Mouse (Mus musculus): Measurements from ENCODE around the gene Mad1l1. TPM values are rescaled to one million over a fixed set of nuclear protein-coding genes. Genes with fewer than 3 reads are reported as not detected.

Mad1l1 gene
- polyA plus RNA-seq, 1 experiment from 2014 or later = 27.8 TPM

GRCm38 (mm10) chr5:140355934-140356333 lies 34.6 kb upstream of the Mad1l1 start:
- H3K27me3 ChIP-seq (ENCODE audit: control insufficient read depth, insufficient read depth, low read length) = no peaks in the 10 kb centered on the region
- H3K4me1 ChIP-seq (ENCODE audit: control insufficient read depth, insufficient read depth, low read length) = no peaks in the 10 kb centered on the region
- no peak for ATAC-seq (replicated peaks; ENCODE audit: extremely low read depth, insufficient read depth, low FRiP score)
- no peak overlapping the region for H3K4me2 ChIP-seq (ENCODE audit: low read depth, low read length)
- H3K4me3 ChIP-seq (ENCODE audit: low read length) = no peak overlapping the region
- H3K27ac ChIP-seq (ENCODE audit: low read length) = no peak overlapping the region
- H3K36me3 ChIP-seq (ENCODE audit: control insufficient read depth, insufficient read depth) = peaks cover 34% of the 10 kb centered on the region
- no peak overlapping the region for H3K9ac ChIP-seq (ENCODE audit: low read length)
- H3K9me3 ChIP-seq (replicated peaks; ENCODE audit: control insufficient read depth, low read length) = no peaks in the 10 kb centered on the region
- WGBS = 80% methylated on average over 11 of the region's 11 CpGs

GRCm38 (mm10) chr5:140352352-140352751 lies 31.0 kb upstream of the Mad1l1 start:
- H3K36me3 ChIP-seq (ENCODE audit: control insufficient read depth, insufficient read depth) = peaks cover 35% of the 10 kb centered on the region
- WGBS = 94% methylated on average over 6 of the region's 6 CpGs
- no peaks in the 10 kb centered on the region for H3K27me3 ChIP-seq (ENCODE audit: control insufficient read depth, insufficient read depth, low read length)
- H3K4me3 ChIP-seq (ENCODE audit: low read length) = no peak overlapping the region
- H3K9ac ChIP-seq (ENCODE audit: low read length) = no peak overlapping the region
- H3K4me1 ChIP-seq (ENCODE audit: control insufficient read depth, insufficient read depth, low read length) = no peaks in the 10 kb centered on the region
- no peak for ATAC-seq (replicated peaks; ENCODE audit: extremely low read depth, insufficient read depth, low FRiP score)
- H3K4me2 ChIP-seq (ENCODE audit: low read depth, low read length) = no peak overlapping the region
- no peak overlapping the region for H3K27ac ChIP-seq (ENCODE audit: low read length)
- no peaks in the 10 kb centered on the region for H3K9me3 ChIP-seq (replicated peaks; ENCODE audit: control insufficient read depth, low read length)

GRCm38 (mm10) chr5:140350731-140351497 lies 29.6 kb upstream of the Mad1l1 start:
- H3K9me3 ChIP-seq (replicated peaks; ENCODE audit: control insufficient read depth, low read length) = no peaks in the 10 kb centered on the region
- ATAC-seq (replicated peaks; ENCODE audit: extremely low read depth, insufficient read depth, low FRiP score) = no peak
- H3K4me2 ChIP-seq (ENCODE audit: low read depth, low read length) = no peak overlapping the region
- H3K4me3 ChIP-seq (ENCODE audit: low read length) = no peak overlapping the region
- WGBS = 93% methylated on average over 8 of the region's 8 CpGs
- H3K27me3 ChIP-seq (ENCODE audit: control insufficient read depth, insufficient read depth, low read length) = no peaks in the 10 kb centered on the region
- H3K4me1 ChIP-seq (ENCODE audit: control insufficient read depth, insufficient read depth, low read length) = no peaks in the 10 kb centered on the region
- no peak overlapping the region for H3K27ac ChIP-seq (ENCODE audit: low read length)
- peaks cover 29% of the 10 kb centered on the region for H3K36me3 ChIP-seq (ENCODE audit: control insufficient read depth, insufficient read depth)
- H3K9ac ChIP-seq (ENCODE audit: low read length) = no peak overlapping the region

GRCm38 (mm10) chr5:140349882-140350281 lies 28.5 kb upstream of the Mad1l1 start:
- no peaks in the 10 kb centered on the region for H3K9me3 ChIP-seq (replicated peaks; ENCODE audit: control insufficient read depth, low read length)
- H3K36me3 ChIP-seq (ENCODE audit: control insufficient read depth, insufficient read depth) = peaks cover 29% of the 10 kb centered on the region
- no peak overlapping the region for H3K4me2 ChIP-seq (ENCODE audit: low read depth, low read length)
- H3K27ac ChIP-seq (ENCODE audit: low read length) = no peak overlapping the region
- no peak overlapping the region for H3K4me3 ChIP-seq (ENCODE audit: low read length)
- WGBS = 83% methylated on average over 9 of the region's 9 CpGs
- no peak overlapping the region for H3K9ac ChIP-seq (ENCODE audit: low read length)
- ATAC-seq (replicated peaks; ENCODE audit: extremely low read depth, insufficient read depth, low FRiP score) = no peak
- H3K4me1 ChIP-seq (ENCODE audit: control insufficient read depth, insufficient read depth, low read length) = no peaks in the 10 kb centered on the region
- H3K27me3 ChIP-seq (ENCODE audit: control insufficient read depth, insufficient read depth, low read length) = no peaks in the 10 kb centered on the region

- H3K36me3 ChIP-seq (ENCODE audit: control insufficient read depth, insufficient read depth) = peaks cover 13% of the 10 kb centered on the region
- no peak overlapping the region for H3K9ac ChIP-seq (ENCODE audit: low read length)
- no peaks in the 10 kb centered on the region for H3K9me3 ChIP-seq (replicated peaks; ENCODE audit: control insufficient read depth, low read length)
- H3K4me3 ChIP-seq (ENCODE audit: low read length) = no peak overlapping the region
- no peak overlapping the region for H3K27ac ChIP-seq (ENCODE audit: low read length)
- no peak for ATAC-seq (replicated peaks; ENCODE audit: extremely low read depth, insufficient read depth, low FRiP score)
- 70% methylated on average over 1 of the region's 1 CpGs for WGBS
- no peaks in the 10 kb centered on the region for H3K4me1 ChIP-seq (ENCODE audit: control insufficient read depth, insufficient read depth, low read length)
- H3K4me2 ChIP-seq (ENCODE audit: low read depth, low read length) = no peak overlapping the region
- no peaks in the 10 kb centered on the region for H3K27me3 ChIP-seq (ENCODE audit: control insufficient read depth, insufficient read depth, low read length)
Measured at GRCm38 (mm10) chr5:140346050-140346449, 24.7 kb upstream of the Mad1l1 start.

GRCm38 (mm10) chr5:140345244-140345643 lies 23.9 kb upstream of the Mad1l1 start:
- 82% methylated on average over 4 of the region's 4 CpGs for WGBS
- H3K27ac ChIP-seq (ENCODE audit: low read length) = no peak overlapping the region
- no peaks in the 10 kb centered on the region for H3K9me3 ChIP-seq (replicated peaks; ENCODE audit: control insufficient read depth, low read length)
- no peaks in the 10 kb centered on the region for H3K27me3 ChIP-seq (ENCODE audit: control insufficient read depth, insufficient read depth, low read length)
- ATAC-seq (replicated peaks; ENCODE audit: extremely low read depth, insufficient read depth, low FRiP score) = no peak
- H3K4me2 ChIP-seq (ENCODE audit: low read depth, low read length) = no peak overlapping the region
- no peak overlapping the region for H3K4me3 ChIP-seq (ENCODE audit: low read length)
- peaks cover 9% of the 10 kb centered on the region for H3K36me3 ChIP-seq (ENCODE audit: control insufficient read depth, insufficient read depth)
- no peaks in the 10 kb centered on the region for H3K4me1 ChIP-seq (ENCODE audit: control insufficient read depth, insufficient read depth, low read length)
- H3K9ac ChIP-seq (ENCODE audit: low read length) = no peak overlapping the region

- no peak overlapping the region for H3K4me2 ChIP-seq (ENCODE audit: low read depth, low read length)
- H3K4me3 ChIP-seq (ENCODE audit: low read length) = no peak overlapping the region
- no peaks in the 10 kb centered on the region for H3K27me3 ChIP-seq (ENCODE audit: control insufficient read depth, insufficient read depth, low read length)
- H3K9ac ChIP-seq (ENCODE audit: low read length) = no peak overlapping the region
- WGBS = 79% methylated on average over 4 of the region's 4 CpGs
- H3K9me3 ChIP-seq (replicated peaks; ENCODE audit: control insufficient read depth, low read length) = no peaks in the 10 kb centered on the region
- H3K27ac ChIP-seq (ENCODE audit: low read length) = no peak overlapping the region
- no peaks in the 10 kb centered on the region for H3K4me1 ChIP-seq (ENCODE audit: control insufficient read depth, insufficient read depth, low read length)
- no peak for ATAC-seq (replicated peaks; ENCODE audit: extremely low read depth, insufficient read depth, low FRiP score)
- H3K36me3 ChIP-seq (ENCODE audit: control insufficient read depth, insufficient read depth) = peaks cover 19% of the 10 kb centered on the region
Measured at GRCm38 (mm10) chr5:140342880-140343279, 21.5 kb upstream of the Mad1l1 start.

GRCm38 (mm10) chr5:140339836-140340235 lies 18.5 kb upstream of the Mad1l1 start:
- H3K4me3 ChIP-seq (ENCODE audit: low read length) = no peak overlapping the region
- no peak for ATAC-seq (replicated peaks; ENCODE audit: extremely low read depth, insufficient read depth, low FRiP score)
- no peaks in the 10 kb centered on the region for H3K4me1 ChIP-seq (ENCODE audit: control insufficient read depth, insufficient read depth, low read length)
- H3K27ac ChIP-seq (ENCODE audit: low read length) = no peak overlapping the region
- peaks cover 19% of the 10 kb centered on the region for H3K36me3 ChIP-seq (ENCODE audit: control insufficient read depth, insufficient read depth)
- no peaks in the 10 kb centered on the region for H3K27me3 ChIP-seq (ENCODE audit: control insufficient read depth, insufficient read depth, low read length)
- no peaks in the 10 kb centered on the region for H3K9me3 ChIP-seq (replicated peaks; ENCODE audit: control insufficient read depth, low read length)
- no peak overlapping the region for H3K9ac ChIP-seq (ENCODE audit: low read length)
- WGBS = 79% methylated on average over 3 of the region's 3 CpGs
- no peak overlapping the region for H3K4me2 ChIP-seq (ENCODE audit: low read depth, low read length)

GRCm38 (mm10) chr5:140338779-140339178 lies 17.4 kb upstream of the Mad1l1 start:
- Histone ChIP-seq H3K36me3 (ENCODE audit: control insufficient read depth, insufficient read depth) (peaks cover 14% of the 10 kb centered on the region), H3K9me3 (replicated peaks; ENCODE audit: control insufficient read depth, low read length) (no peaks in the 10 kb centered on the region), H3K4me1 (ENCODE audit: control insufficient read depth, insufficient read depth, low read length) (no peaks in the 10 kb centered on the region), H3K4me2 (ENCODE audit: low read depth, low read length) (no peak overlapping the region), H3K9ac (ENCODE audit: low read length) (no peak overlapping the region), H3K27ac (ENCODE audit: low read length) (no peak overlapping the region), H3K4me3 (ENCODE audit: low read length) (no peak overlapping the region), H3K27me3 (ENCODE audit: control insufficient read depth, insufficient read depth, low read length) (no peaks in the 10 kb centered on the region)
- no peak for ATAC-seq (replicated peaks; ENCODE audit: extremely low read depth, insufficient read depth, low FRiP score)
- 92% methylated on average over 4 of the region's 4 CpGs for WGBS

Measured in heart, embryonic 16.5 days (tissue).